Mouse (Mus musculus): ENCODE results near the gene Cyp1a1.

Cyp1a1 gene

DNA sequence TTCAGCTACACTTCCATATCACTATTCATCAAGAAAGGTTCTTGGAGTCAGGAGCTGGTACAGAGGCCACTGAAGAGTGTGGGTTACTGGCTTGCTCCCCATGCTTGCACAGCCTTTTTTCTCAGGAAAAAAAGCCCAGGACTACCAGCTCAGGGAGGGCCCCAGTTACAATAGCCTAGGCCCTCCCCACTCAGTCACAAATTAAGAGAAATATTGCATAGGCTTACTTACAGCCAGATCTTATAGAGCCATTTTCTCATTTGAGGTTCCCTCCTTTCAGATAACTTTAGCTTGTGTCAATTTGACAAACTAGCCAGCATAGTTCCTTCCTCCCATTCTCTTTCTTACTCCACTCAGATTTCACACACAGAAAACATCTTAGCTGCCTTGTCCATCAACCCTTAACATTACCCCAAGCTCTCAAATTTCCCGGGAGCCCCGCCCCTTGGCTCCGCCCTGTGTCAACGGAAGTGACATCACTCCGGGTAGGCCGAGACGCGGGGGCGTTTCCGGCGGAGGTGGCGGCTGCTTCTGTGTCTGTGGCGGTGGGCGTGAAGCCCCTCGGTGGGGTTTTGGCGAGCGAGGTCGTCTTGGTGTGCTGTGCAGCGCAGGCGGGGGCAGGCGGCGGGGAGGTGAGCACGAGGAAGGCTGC is 20.5 kb downstream of the Cyp1a1 start, which contains the start of gene Edc3:
Gene Edc3 (plus strand): TSS at position 473 of the 652 bp plus-strand sequence.
- peak; percentile 92 for DNase-seq

DNA sequence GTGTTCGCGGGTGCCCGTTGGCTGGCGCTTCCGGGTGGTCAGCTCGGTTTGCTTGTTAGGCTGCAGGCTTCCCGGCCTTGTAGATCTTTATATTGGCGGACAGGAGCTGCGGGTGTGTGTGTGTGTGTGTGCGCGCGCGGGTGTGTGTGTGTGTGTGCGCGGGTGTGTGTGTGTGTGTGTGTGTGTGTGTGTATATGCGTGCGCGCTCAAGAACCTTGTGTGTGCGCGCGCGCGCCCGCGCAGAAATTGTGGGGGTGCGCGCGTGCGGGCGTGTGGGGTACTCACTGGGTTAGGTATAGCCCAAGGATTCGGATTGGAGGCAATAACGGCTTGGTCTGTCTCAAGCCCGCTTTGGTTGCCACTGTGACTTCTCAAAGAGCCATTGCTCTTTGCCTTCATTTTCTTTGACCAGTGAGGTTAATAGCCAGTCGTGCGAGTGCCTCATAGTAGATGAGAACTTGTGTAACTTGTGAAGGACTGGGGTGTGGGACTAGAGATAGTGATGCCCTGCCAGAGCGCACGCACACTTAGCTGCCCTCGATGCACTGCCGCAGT is 21.1 kb downstream of the Cyp1a1 start:
- DNase-seq: peak; percentile 59

DNA sequence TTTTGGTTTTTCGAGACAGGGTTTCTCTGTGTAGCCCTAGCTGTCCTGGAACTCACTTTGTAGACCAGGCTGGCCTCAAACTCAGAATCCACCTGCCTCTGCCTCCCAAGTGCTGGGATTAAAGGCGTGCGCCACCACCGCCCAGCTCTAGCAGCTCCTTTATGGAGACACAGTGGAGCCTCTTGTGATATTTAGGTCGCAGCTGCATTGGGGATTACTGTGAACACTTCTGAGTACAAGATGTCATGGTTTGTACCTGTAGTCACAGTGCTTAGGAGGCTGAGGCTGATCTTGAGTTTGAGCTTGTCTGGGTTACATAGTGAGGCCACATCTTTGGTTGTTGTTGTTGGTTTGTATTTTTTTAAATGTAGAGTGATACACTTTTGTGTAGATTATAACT is 22.5 kb downstream of the Cyp1a1 start:
- peak; percentile 24 for DNase-seq

DNA sequence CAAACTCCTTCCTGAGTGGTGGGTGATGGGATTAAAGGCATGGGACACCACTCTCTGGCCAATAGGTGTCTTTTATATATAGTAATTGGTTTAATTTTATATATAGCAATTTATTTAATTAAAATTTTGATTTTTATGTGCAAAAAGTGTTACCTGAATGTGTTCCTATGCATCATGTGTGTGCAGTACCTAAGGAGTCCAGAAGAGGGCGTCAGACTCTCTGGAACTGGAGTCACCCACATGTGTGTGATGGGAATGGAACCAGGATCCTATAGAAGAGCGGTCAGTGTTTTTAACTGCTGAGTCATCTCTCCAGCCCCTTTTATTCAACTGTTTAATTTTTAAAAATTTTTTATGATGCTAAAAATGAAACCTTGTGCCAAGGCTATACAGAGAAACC is 24.5 kb downstream of the Cyp1a1 start:
- no peak for DNase-seq

DNA sequence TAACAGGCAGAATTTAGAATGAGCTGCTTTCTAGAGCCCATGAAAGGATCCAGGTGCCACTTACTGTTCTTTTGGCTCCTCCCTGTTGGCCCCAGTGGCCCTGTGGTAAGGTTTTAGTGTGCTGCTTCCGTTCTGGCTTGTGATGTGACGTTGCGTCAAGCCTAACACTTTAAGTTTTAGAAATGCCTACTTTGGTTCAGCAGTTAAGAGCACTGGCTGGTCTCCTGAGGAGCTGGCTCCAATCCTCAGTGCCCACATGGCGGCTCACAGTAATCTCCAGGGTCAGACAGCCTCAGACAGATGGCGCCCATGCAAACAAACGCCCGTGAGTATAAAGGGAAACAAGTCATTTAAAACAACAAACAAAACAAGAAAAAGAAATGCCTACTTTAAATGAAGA is 30.7 kb downstream of the Cyp1a1 start:
- DNase-seq: no peak

DNA sequence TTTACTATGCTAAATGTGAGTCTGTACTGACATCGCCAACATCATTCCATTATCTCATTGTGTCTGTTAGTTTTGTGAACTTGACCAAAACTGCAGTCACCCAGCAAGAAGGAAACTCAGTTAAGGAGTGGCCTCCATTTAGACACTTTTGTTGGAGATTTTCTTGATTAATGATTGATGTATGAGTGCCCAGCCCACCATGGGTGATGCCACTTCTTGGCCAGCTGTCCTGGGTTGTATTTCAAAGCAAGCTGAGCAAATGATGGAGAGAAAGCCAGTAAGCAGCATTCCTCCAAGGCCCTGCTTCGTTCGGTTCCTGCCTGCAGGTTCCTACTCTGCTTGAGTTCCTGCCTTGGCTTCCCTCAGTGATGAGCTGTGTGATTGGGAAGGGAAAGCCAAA is 33.0 kb downstream of the Cyp1a1 start:
- DNase-seq: no peak

DNA sequence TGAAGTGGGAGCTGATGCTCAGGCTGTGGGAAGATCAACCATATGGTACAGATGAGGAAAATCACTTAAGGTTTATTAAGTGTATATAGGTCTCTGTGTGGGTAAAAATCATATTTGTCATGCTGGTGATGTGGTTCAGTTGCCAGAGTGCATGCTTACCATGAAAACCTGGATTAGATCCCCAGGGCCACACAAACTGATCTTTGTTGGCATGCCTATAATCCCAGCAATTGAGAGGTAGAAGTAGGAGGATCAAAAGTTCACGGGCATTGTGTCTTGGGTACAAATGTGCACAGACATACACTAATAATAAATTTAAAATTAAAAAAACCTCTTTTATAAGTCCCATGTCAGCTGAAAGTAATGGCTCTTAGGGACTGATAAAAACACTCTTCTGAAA is 34.6 kb downstream of the Cyp1a1 start:
- no peak for DNase-seq

DNA sequence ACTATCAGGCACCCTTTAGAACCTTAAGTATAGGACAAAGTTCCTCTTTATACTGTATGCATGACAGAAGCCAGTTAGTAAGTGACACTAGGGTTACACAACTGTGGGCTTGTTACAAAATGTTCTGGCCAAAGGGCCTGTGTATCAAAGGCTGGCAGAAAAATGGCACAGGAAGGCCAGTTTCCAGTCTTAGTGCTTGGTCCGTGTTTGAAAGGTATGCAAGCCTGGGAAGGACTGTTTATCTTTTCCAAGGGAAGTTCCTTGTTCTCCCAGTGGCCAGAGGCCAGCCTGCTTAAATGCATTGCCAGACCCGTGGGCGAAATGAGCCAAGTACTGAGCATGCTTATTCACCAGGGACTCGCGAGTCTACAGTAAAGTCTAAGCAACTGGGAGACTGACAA is 35.6 kb downstream of the Cyp1a1 start:
- DNase-seq: no peak

DNA sequence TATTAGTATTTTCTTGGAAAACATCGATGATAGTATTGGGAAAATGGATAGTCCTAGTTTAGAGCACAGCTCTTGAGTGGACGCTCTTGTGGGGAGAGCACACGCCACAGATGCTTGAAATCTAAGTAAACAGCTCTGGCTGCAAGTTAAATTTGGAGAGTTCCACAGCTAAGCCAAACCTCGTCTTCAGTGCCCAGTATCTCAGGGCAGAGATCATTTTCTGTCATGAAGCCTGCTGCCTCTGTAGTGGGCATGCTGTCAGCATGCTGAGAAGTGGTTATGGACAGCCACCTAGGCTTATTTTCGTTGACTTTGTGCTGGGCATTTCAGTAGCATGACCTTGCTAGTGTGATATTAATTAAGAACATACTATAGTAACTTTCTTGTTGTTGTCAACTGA is 36.1 kb downstream of the Cyp1a1 start:
- DNase-seq: no peak

DNA sequence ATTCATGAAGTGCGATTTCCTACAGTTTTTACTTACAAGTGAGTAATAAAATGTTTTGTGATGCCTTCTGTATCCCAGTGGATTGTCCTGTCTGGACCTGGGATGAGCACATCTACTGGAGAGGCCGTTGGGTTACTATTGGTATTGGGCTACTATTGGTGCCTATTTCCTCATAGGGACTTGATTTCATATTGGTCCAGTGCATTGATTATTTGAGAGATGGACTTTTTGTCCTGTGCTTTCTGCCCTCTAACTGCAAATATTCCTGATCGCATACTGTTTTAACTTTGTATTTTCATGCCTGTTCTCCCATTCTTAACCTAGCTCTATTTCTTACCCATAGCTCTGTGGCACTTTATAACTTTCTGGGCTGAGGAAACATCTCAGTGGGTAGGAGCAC is 37.0 kb downstream of the Cyp1a1 start:
- no peak for DNase-seq

DNA sequence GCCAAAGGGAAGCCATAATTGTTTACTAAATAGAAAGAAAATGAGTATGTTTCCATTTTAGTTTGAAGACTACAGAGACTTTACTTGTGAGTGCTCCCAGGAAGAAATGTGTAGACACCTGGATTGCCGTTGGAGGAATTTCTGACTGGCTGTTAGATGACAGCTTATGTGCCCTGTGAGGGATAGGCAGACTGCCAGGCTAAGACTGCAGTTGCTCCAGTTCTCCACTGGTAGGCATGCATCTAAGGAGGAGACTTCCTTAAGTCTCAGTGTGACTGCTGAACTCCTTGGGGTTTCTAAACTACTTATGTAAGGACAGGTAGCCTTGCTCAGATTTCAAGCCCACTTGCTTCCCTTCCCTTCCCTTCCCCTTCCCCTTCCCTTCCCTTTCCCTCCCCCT is 40.6 kb downstream of the Cyp1a1 start:
- DNase-seq: no peak

DNA sequence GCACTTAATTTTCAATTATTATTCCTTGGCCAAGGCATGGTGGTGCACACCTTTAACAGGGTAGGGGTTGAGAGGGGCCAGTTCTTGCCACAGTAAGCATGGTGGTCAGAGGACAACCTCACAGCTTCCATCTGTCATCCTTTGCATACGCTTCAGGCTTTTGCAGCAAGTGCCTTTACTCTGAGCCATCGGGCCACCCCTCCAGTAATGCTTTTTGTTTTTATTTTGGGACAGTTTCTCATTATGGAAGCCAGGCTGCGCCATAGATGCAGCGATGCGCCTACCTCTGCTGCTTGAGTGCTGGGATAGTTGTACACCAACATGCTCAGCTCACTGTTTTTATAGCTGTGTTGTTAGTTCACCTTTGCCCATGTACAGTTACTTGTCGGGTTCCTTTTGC is 45.9 kb downstream of the Cyp1a1 start:
- DNase-seq: no peak

DNA sequence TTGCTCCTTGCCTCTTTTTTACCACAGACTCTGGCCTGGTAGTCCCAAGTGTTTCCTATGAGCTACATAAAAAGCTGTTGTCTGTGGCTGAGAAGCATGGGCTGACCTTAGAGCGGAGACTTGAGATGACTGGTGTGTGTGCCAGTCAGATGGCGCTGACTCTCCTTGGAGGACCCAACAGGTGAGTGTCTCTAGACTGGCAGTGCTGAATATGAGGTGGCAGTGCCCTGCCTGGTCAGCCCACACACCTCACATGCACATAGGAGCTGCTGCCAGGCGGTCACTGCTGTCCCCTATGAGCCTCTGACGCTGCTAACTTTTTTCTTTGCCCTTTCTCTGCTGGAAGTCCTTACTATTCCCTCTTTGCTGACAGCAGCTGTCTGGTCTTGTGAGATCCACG is 52.1 kb downstream of the Cyp1a1 start:
- DNase-seq: no peak

DNA sequence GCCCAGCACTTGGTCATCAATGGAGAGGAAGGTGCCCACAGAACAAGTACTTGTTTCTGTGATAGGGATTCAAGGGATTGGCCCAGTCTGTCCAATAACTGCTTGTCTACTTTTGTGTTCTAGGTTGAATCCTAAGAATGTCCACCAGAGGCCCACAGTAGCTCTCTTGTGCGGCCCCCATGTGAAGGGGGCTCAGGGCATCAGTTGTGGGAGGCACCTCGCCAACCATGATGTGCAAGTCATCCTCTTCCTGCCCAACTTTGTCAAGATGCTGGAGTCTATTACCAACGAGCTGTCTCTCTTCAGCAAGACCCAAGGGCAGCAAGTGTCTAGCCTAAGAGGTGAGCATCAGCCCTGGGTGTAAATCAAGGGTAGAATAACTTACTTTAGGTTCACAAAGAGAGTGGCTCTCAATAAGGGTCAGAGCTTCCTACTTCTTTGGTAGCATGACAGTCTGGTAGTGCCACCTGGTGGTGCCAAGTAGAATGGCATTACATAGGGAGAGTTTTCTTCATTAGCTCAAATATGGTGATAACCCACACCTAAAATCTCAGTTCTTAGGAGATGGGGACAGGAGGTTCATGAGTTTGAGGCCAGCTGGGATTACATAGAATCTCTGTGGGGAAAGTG is 56.8 kb downstream of the Cyp1a1 start:
- DNase-seq: peak; percentile 59

DNA sequence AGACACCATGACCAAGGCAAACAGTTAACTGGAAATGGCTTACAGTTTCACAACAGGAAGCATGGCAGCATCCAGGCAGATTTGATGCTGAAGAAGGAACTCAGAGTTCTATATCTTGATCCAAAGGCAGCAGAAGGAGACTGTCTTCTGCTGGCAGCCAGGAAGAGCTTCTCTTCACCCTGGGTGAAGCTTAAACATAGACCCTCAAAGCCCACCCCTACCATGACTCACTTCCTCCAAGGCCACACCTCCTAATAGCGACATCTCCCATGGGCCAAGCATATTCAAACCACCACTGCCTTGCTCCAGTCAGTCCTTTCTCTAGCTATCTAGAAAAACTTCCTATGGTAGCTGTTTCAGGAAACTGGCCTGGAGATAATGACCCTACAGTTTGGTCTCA is 59.3 kb downstream of the Cyp1a1 start:
- no peak for DNase-seq

DNA sequence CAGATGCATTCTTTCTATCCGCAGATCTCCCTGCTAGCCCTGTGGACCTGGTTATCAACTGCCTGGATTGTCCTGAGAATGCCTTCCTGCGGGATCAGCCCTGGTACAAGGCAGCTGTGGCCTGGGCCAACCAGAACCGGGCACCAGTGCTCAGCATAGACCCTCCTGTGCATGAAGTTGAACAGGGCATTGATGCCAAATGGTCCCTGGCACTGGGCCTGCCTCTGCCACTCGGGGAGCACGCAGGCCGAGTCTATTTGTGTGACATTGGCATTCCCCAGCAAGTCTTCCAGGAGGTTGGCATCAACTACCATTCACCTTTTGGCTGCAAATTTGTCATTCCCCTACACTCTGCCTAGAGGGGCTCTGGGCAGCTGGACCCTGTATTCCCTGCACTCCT is 60.4 kb downstream of the Cyp1a1 start:
- no peak for DNase-seq

DNA sequence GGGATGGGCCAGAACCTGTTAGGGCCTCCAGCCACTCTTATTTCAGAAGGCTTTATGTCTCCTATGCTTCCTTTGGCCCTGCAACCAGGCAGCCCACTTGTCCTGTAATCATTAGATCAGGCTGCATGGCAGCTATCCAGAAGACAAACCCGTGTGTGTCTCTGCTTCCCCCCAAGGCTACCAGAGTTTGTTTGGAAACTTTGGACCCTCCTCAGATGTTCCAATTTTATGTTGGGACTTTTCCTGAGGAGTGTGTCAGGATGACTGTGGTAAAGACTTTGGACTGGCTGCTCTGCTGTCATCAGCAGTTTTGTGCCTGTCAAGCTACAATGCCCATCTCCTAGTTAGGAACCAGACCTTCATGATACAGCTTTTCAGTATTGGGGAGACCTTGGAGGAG is 61.1 kb downstream of the Cyp1a1 start:
- no peak for DNase-seq

DNA sequence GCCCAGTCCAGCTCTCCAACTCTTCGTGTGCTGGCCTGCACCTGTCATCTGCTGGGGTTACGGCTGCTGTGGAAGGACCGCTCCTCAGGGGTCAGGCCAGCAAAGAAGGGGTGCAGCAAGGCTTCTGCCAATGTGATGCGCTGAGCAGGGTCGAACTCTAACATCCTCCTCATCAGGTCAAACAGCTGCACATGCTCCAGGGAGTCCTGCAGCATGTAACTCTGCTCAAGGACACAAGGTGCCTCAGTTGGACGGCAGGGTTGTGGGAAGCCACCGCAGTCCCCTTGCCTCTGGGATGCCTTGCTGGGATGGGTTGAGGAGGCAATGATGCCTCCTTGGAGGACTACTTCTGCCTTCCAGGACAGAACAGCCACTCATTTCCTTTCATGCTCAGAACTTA is 63.2 kb downstream of the Cyp1a1 start:
- no peak for DNase-seq
